Mouse (Mus musculus) embryonic fibroblast, embryonic 13.5 days (primary cell): Measurements from ENCODE around the gene Tap1.

ENCODE experiments used
- CTCF ChIP-seq: IDR thresholded peaks from 2 replicates; pipeline ENCODE4 v1.5.1; 2011; ENCODE audit warnings: mild to moderate bottlenecking, control low read depth, low read length, moderate library complexity, borderline replicate concordance; ENCODE audit not compliant: insufficient read depth
- POLR2A ChIP-seq: IDR thresholded peaks from 2 replicates; pipeline ENCODE4 v1.6.1; 2011; ENCODE audit warnings: low read depth, mild to moderate bottlenecking, control low read depth, low read length, moderate library complexity

DNA sequence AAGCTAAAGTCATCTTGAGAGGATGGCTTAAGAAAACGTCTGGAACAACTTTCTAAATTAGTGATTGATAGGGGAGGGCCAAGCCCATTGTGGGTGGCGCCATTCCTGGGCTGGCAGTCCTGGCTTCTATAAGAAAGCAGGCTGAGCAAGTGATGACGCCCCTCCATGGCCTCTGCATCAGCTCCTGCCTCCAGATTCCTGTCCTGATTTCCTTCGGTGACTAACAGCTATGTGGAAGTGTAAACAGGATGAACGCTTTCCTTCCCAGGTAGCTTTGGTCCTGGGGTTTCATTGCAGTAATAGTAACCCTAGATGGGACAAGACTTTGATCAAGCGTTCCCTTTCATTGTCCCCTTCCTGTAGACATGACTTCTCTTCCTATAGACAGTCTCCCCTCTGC lies 8.3 kb upstream of the Tap1 start:
- no peak for TF ChIP-seq CTCF
- TF ChIP-seq POLR2A, result no peak
